Mouse (Mus musculus) liver, adult (tissue): Measurements from ENCODE around the gene Zfpm1.

Experiments
- GATA4 ChIP-seq: IDR thresholded peaks from 2 replicates; pipeline ENCODE4 v1.6.1; 2014; ENCODE audit warnings: mild to moderate bottlenecking, low read length; ENCODE audit not compliant: insufficient replicate concordance

Zfpm1 gene

GRCm38 (mm10) chr8:122282035-122282358, at the start of gene Zfpm1:
Zfpm1 (plus strand) TSS chr8:122282141.
- no peak for TF ChIP-seq GATA4

- TF ChIP-seq GATA4 = no peak
Observed at GRCm38 (mm10) chr8:122234055-122234454, 47.9 kb upstream of the Zfpm1 start.

DNA sequence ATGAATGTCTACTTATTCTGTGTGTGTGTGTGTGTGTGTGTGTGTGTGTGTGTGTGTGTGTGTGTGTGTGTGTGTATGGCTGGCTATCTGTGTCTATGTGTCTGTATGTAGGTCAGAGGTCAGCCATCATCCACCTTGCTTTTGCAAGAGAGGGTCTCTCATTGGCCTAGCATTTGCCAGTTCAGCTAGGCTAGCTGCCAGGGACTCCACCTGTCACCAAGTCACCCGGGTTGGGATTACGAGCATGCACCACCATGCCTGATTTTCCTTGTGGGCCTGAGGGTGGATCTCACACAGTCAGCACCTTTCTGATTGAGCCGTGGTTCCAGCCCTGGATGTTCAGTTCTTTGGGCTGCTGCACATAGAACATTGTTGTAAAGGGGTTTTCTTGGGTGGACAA, 45.4 kb upstream of the Zfpm1 start:
- TF ChIP-seq GATA4 = no peak

GRCm38 (mm10) chr8:122238225-122238624, 43.7 kb upstream of the Zfpm1 start:
- no peak for TF ChIP-seq GATA4

DNA sequence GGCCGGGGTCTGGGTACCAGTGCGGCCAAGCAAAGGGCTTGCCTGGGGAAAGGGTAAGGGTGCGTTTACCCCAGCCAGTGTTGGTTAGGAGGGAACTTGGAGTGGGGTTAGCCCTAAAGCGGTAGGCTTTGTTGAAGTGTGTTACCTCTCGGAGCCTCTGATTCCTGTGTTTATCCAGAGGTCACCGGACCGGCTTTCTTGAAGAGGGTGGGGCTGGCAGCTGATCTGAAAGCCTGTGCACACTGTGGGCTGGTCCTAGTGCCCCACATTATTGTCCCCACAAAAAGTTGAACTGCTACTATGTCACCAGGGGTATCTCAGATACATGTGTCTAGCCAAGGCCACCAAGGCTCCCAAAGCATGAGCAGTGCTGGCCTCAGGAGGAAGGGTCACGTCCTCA, 43.2 kb upstream of the Zfpm1 start:
- no peak for TF ChIP-seq GATA4

GRCm38 (mm10) chr8:122240241-122241026, 41.5 kb upstream of the Zfpm1 start:
- no peak for TF ChIP-seq GATA4

- TF ChIP-seq GATA4 = no peak
Observed at GRCm38 (mm10) chr8:122243310-122243709, 38.6 kb upstream of the Zfpm1 start.

GRCm38 (mm10) chr8:122245161-122245560, 36.8 kb upstream of the Zfpm1 start:
- no peak for TF ChIP-seq GATA4

DNA sequence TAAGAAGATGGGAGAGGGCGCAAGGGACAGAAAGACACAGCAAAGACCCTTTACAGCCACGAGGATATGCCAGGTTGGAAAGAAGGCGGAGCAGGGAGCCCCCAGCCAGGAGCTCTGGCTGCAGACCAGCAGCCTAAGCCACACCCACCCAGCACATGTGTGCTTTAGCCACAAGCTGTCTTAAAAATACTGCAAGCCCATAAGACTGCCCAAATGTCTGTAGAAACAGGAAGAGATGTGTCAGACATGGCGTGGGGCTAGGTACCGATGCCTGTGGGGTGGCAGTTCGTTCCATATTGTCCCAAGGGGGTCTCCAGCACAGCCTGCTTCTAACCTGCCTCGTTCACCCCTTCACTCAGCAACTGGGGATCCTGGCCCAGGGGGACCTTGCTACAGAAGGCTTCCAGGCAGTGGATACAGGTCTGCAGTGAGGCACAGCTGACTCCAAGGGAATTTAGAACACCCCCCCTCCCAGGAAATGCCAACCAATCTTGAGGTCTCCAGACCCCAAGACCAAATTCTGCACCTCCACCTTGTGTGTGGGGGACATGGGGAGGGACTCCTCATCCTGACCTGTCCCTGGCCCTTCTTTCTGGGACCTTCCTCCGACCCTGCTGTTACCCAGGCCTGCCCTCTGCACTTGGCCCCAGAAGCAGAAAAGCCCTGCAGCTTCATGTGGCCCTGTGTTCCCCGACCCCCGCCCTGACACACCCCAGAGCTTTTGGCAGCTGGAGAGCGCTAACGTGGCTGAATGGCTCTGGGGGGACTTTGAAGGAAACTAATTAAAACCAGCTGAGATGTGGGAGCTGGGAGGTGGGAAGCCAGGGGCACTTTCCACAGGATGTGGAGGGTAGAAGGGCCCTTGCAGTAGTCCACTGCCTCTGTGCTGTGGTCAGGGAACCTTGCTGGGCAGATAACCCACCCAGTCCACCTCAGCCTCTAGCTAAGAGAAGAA, 35.4 kb upstream of the Zfpm1 start:
- TF ChIP-seq GATA4 = no peak

DNA sequence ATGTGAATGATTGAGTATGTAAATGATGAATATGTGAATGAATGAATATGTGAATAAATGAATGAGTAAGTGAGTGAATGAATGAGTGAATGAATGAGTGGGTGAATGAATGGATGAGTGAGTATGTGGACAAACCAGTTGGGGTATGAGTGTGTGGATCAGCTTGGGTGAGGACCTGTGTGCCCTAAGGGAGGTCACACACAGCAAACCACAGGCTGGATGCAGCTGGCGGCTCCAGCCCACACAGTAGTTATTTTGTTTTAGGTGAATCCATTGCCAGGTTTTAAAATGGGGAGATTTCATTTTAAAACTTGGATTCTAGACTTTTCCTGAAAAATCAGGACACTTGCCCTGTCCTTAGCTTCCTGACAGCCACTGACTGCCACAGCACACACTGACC, 30.2 kb upstream of the Zfpm1 start:
- TF ChIP-seq GATA4 = no peak

DNA sequence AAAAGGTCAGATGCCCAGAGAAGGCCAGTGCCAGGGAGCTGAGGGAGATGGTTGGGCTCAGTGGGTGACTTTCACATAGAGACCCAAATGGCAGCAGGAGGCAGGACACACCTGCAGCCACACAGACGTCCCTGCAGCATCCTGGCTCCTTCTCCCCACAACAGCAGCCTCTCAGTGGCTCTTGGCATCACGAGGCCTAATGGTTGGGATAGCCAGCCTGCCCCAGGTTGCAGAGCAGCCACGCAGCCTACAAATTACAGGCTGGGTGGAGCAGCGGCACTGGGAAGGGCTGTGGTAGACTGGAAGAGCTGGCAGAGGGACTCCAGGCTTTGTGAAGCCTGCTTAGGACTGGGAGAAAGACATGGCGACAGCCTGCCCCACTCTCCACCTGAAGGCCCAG, 29.6 kb upstream of the Zfpm1 start:
- no peak for TF ChIP-seq GATA4

DNA sequence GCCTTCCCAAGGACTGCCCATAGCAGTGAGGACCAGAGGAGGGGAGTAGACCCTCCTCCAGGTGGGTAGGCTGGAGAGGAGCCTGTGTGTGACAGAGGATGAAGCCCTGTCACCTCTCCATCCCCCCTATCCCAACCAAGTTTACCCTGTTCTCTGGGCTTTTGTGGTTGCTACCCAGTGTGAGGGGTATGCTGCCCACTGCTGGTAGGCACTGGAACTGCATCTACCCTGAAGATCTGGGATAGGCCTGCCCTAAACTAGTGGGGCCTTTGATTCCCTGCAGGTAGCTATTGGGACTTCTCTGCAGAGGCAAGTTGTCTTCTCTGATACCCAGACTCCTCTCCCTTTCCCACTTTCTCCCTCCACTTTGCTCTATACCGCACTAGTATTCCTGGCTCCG, 22.6 kb upstream of the Zfpm1 start:
- TF ChIP-seq GATA4 = no peak

GRCm38 (mm10) chr8:122260755-122261154, 21.2 kb upstream of the Zfpm1 start:
- no peak for TF ChIP-seq GATA4

- TF ChIP-seq GATA4 = no peak
Observed at GRCm38 (mm10) chr8:122262835-122263234, 19.1 kb upstream of the Zfpm1 start.

- no peak for TF ChIP-seq GATA4
Observed at GRCm38 (mm10) chr8:122264243-122264642, 17.7 kb upstream of the Zfpm1 start.

DNA sequence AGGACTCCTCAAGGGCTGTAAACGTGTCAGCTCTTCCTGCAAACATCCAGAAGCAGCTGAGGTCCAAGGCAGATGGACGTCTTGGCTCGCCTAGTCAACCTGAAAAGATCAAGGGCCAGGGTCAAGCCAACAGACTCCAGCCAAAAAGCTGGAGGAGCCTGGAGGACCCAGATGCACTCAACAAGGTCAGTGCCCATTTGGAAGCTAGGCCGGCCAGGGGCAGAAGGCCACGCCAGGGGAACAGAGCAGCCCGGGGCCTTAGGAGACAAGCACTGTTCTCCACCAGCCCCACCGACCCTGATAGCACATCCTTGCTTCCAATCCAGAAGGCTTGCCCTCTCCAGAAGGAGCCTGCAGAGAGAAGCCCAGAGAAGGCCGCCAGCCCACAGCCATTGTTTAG, 16.4 kb upstream of the Zfpm1 start:
- TF ChIP-seq GATA4 = no peak

GRCm38 (mm10) chr8:122266867-122267266, 15.1 kb upstream of the Zfpm1 start:
- TF ChIP-seq GATA4 = no peak

DNA sequence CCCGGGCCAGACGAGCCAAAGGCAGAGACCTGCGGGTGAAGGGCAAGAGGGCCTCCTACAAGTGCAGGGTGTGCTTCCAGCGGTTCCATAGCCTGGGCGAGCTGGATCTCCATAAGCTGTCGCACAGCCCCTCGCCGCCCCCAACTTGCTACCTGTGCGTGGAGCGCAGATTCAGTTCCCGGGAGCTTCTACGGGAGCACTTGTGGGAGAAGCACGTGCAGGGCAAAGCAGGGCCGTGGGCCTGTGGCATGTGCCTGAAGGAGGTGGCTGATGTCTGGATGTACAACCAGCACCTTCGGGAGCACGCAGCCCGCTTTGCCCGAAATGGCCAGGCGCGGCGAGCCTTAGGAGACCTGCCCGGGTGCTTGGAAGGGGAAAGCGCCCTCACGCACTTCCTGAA, 13.1 kb upstream of the Zfpm1 start:
- no peak for TF ChIP-seq GATA4
